Mouse (Mus musculus) liver, postnatal 0 days (tissue): Measurements from ENCODE around the gene Prex1.

Source experiments
- CTCF ChIP-seq: sonication (generic); IDR thresholded peaks from 2 replicates; pipeline ENCODE4 v1.5.1; 2016; ENCODE audit warnings: antibody characterized with exemption, low read depth
- EP300 ChIP-seq: IDR thresholded peaks from 2 replicates; pipeline ENCODE4 v1.6.1; 2016; ENCODE audit warnings: antibody characterized with exemption, low read depth, mild to moderate bottlenecking

GRCm38 (mm10) chr2:166623081-166623567 is 90.5 kb downstream of the Prex1 start:
- TF ChIP-seq CTCF (no peak), EP300 (no peak)
